19 mouse cellular contexts compared by ENCODE assay signal in genomic region chr6:28787133-28787532, GRCm38 (mm10). TPM values are rescaled to one million over a fixed set of nuclear protein-coding genes. Genes with fewer than 3 reads are reported as not detected.
A peak's percentile ranks its signal among the peaks of the same experiment; 100 is the strongest.
DNase-seq lines count a peak whose midpoint lies in the region; ATAC-seq and TF ChIP-seq lines count a peak whose summit lies in the region.
"Had no signal": no experiment of that assay in that cellular context is flagged by ENCODE, and none has a peak within 500 bp of the region (broad histone marks: within the 10 kb centered on the region; RNA-seq: fewer than 3 reads in every experiment).

No protein-coding gene starts in this region.

- intact Hi-C loops in heart, postnatal 25 days (cut with DNase I) = no loop called here

- DNase-seq in adrenal gland, postnatal 25 days = peak; percentile 8
- no peak for DNase-seq in adrenal gland, postnatal 14 days
- DNase-seq in heart, postnatal 25 days (ENCODE audit: low spot score) = no peak
- DNase-seq in cerebellum, adult 2 months = peak in 1 of 2 experiments; percentile 37
- DNase-seq in fat pad, adult 2 months (ENCODE audit: extremely low read depth, low read depth, low spot score) = peak; percentile 8
- DNase-seq in neural tube, embryonic 10.5 days (ENCODE audit: extremely low spot score, low spot score) = no peak
- no peak for DNase-seq in gastrocnemius, adult 18-20 months (ENCODE audit: low spot score)
- DNase-seq: heart, postnatal 14 days; midbrain, embryonic 14.5 days; thymus, adult 2 months had no signal

- 43% methylated on average over 6 of the region's 6 CpGs for WGBS in heart, embryonic 13.5 days
- WGBS in cerebellum, adult 2 months = 37% methylated on average over 6 of the region's 6 CpGs

- H3K4me2 ChIP-seq in heart, embryonic 13.5 days = no peak overlapping the region
- H3K4me2 ChIP-seq: liver, embryonic 12.5 days; lung, embryonic 15.5 days had no signal

- TF ChIP-seq CTCF in cerebellum, adult 2 months (IDR thresholded peaks at IDR 0.05; ENCODE audit: borderline replicate concordance, insufficient read depth, low read depth, low read length) = no peak

- H3K4me1 ChIP-seq in heart, embryonic 13.5 days = peaks cover 85% of the 10 kb centered on the region
- peaks cover 5% of the 10 kb centered on the region for H3K4me1 ChIP-seq in cerebellum, adult 2 months (ENCODE audit: control insufficient read depth, insufficient read depth, low read length)

- peak overlapping the region; percentile 20; the same call in 1 of the 2 replicates for H3K27ac ChIP-seq in heart, embryonic 13.5 days (replicated peaks)
- peak overlapping the region; percentile 50; the same call in 1 of the 2 replicates for H3K27ac ChIP-seq in cerebellum, adult 2 months (ENCODE audit: insufficient read depth, low read length)
- H3K27ac ChIP-seq: kidney, postnatal 0 days; liver, embryonic 12.5 days; lung, embryonic 15.5 days; macrophage had no signal

- H3K27me3 ChIP-seq in heart, embryonic 13.5 days (replicated peaks) = no peaks in the 10 kb centered on the region
- no peaks in the 10 kb centered on the region for H3K27me3 ChIP-seq in cerebellum, adult 2 months (ENCODE audit: control insufficient read depth, insufficient read depth, low read length)
- H3K27me3 ChIP-seq: liver, embryonic 12.5 days; lung, embryonic 15.5 days had no signal

- no peak for TF ChIP-seq POLR2A in cerebellum, adult 2 months (IDR thresholded peaks at IDR 0.05; ENCODE audit: borderline replicate concordance, insufficient read depth, low read length)

- H3K36me3 ChIP-seq in heart, embryonic 13.5 days = no peaks in the 10 kb centered on the region
- H3K36me3 ChIP-seq: lung, embryonic 15.5 days had no signal

- no peak for ATAC-seq in heart, embryonic 13.5 days (ENCODE audit: extremely low read depth, insufficient number of reproducible peaks, low FRiP score, low TSS enrichment)
- ATAC-seq: forebrain, embryonic 14.5 days; hindbrain, embryonic 16.5 days; intestine, postnatal 0 days; liver, embryonic 12.5 days had no signal

- no peaks in the 10 kb centered on the region for H3K9me3 ChIP-seq in heart, embryonic 13.5 days
- H3K9me3 ChIP-seq: liver, embryonic 12.5 days; lung, embryonic 15.5 days had no signal

- H3K4me3 ChIP-seq in heart, embryonic 13.5 days = no peak overlapping the region
- no peak overlapping the region for H3K4me3 ChIP-seq in cerebellum, adult 2 months (replicated peaks; ENCODE audit: insufficient read depth, low read depth, low read length)
- H3K4me3 ChIP-seq: liver, embryonic 12.5 days; lung, embryonic 15.5 days had no signal

- H3K9ac ChIP-seq in heart, embryonic 13.5 days = no peak overlapping the region
- H3K9ac ChIP-seq: liver, embryonic 12.5 days; lung, embryonic 15.5 days had no signal

RNA-seq across cellular contexts. Expression of gene Lrrc4, which starts 44.4 kb away (rescaled TPM):
- 3.5 and 3.7 TPM in 2 replicates for total RNA-seq in adrenal gland, postnatal 25 days (2021)
- total RNA-seq in adrenal gland, postnatal 14 days (2021) = 6.0 and 6.7 TPM in 2 replicates
- polyA plus RNA-seq in heart, embryonic 13.5 days (2015; fragmentation: Nextera tagmentation; extraction: Ambion mirVana) = 0.40 and 0.41 TPM in 2 replicates
- under 1 TPM; 0.23 to 0.36 TPM for total RNA-seq in heart, postnatal 25 days (2021)
- polyA plus RNA-seq in cerebellum, adult 2 months (2012; rRNA removed) = 51.6 and 58.0 TPM in 2 replicates
- total RNA-seq in gastrocnemius, adult 18-20 months (2021) = under 1 TPM; 0.39 to 0.40 TPM
- total RNA-seq: granulocyte monocyte progenitor cell, adult 5-6 weeks had no signal

Comparison
In these comparisons a context has a peak if more than half of its experiments do, and no peak if none do; other contexts are left out.
1. DNase-seq: peak in adrenal gland, postnatal 25 days (single experiment) and fat pad, adult 2 months (single experiment); none in adrenal gland, postnatal 14 days (single experiment), heart, postnatal 25 days (single experiment), neural tube, embryonic 10.5 days (single experiment) and gastrocnemius, adult 18-20 months (single experiment).